Mouse (Mus musculus) liver, embryonic 13.5 days (tissue): ENCODE results near the gene Cdk9. TPM values are rescaled to one million over a fixed set of nuclear protein-coding genes. Genes with fewer than 3 reads are reported as not detected.

Source experiments
- ATAC-seq: fragments of 200-750 bp; cut with Nextera tagmentation; 2 replicates; pipeline ENCODE4 v1.8.0; 2017; ENCODE audit warnings: low read depth, mild to moderate bottlenecking, moderate number of reproducible peaks, moderate library complexity
- DNase-seq: peaks from one replicate; pipeline ENCODE4 v3.0.0; 2022
- H3K27ac ChIP-seq: fragments of 300-500 bp; sonication (generic); 2 replicates; pipeline ENCODE4 v1.5.1; 2015; ENCODE audit warnings: moderate library complexity, mild to moderate bottlenecking, inconsistent platforms
- H3K27me3 ChIP-seq: fragments of 300-500 bp; sonication (generic); 2 replicates; pipeline ENCODE4 v1.6.1; 2015; ENCODE audit warnings: mild to moderate bottlenecking, inconsistent platforms
- H3K36me3 ChIP-seq: fragments of 300-500 bp; sonication (generic); 2 replicates; pipeline ENCODE4 v1.6.1; 2015; ENCODE audit warnings: mild to moderate bottlenecking, inconsistent platforms
- H3K4me1 ChIP-seq: fragments of 300-500 bp; sonication (generic); replicated peaks from 2 replicates; pipeline ENCODE4 v1.6.1; 2015; ENCODE audit warnings: inconsistent platforms
- H3K4me2 ChIP-seq: fragments of 300-500 bp; sonication (generic); 2 replicates; pipeline ENCODE4 v1.6.1; 2015; ENCODE audit warnings: inconsistent platforms, mild to moderate bottlenecking, moderate library complexity
- H3K4me3 ChIP-seq: fragments of 300-500 bp; sonication (generic); replicated peaks from 2 replicates; pipeline ENCODE4 v1.5.1; 2015; ENCODE audit warnings: mild to moderate bottlenecking, inconsistent platforms
- H3K9ac ChIP-seq: fragments of 300-500 bp; sonication (generic); 2 replicates; pipeline ENCODE4 v1.6.1; 2015; ENCODE audit warnings: mild to moderate bottlenecking, inconsistent platforms
- H3K9me3 ChIP-seq: fragments of 300-500 bp; sonication (generic); replicated peaks from 2 replicates; pipeline ENCODE4 v1.6.1; 2016; ENCODE audit warnings: inconsistent platforms
- WGBS: fragments of 180-500 bp; shearing (Covaris S2); methylation state at CpG from one replicate; pipeline ENCODE4 v1.1.7; 2015; ENCODE audit not compliant: insufficient replicate concordance; 5-methylcytosine and 5-hydroxymethylcytosine counted together
- polyA plus RNA-seq: library from polyadenylated mRNA; unstranded; fragments of >200 nt; fragmentation: Nextera tagmentation; extraction: Ambion mirVana; gene quantifications from 2 replicates; pipeline ENCODE4 v1.2.1, GENCODE M21; 2015

Gene Cdk9
- polyA plus RNA-seq, 1 experiment from 2014 or later = 60.4 TPM

DNA sequence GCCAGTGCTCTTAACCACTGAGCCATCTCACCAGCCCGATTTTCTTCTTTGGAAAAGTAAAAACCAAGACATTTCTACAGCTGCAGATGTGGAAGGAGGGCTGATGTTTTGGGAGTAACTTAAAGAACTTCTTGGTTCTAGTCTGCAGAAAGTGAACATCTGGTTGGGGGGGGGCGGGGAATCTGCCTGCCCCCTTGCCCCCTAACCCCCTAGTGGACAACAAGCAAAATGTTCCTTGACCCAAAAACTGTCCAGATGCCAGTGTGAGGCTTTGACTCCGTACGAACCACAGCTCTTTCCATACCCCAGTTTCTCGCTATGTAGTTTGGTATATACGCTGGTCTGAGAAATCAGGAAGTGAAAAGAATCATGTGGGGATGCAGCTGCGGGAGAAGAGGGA, 37.3 kb upstream of the Cdk9 start:
- no peaks in the 10 kb centered on the region for H3K27me3 ChIP-seq
- WGBS = 71% methylated on average over 7 of the region's 7 CpGs
- DNase-seq (no peak), ATAC-seq (no peak)
- H3K9me3 ChIP-seq = no peaks in the 10 kb centered on the region
- no peak overlapping the region for H3K4me2 ChIP-seq
- 0 out of 2 replicates have a peak, but pooled peaks cover 11% of the 10 kb centered on the region for H3K36me3 ChIP-seq
- H3K4me1 ChIP-seq = 0 out of 2 replicates have a peak, but pooled peaks cover 4% of the 10 kb centered on the region
- H3K27ac ChIP-seq = no peak overlapping the region
- H3K4me3 ChIP-seq = no peak overlapping the region
- H3K9ac ChIP-seq = no peak overlapping the region

DNA sequence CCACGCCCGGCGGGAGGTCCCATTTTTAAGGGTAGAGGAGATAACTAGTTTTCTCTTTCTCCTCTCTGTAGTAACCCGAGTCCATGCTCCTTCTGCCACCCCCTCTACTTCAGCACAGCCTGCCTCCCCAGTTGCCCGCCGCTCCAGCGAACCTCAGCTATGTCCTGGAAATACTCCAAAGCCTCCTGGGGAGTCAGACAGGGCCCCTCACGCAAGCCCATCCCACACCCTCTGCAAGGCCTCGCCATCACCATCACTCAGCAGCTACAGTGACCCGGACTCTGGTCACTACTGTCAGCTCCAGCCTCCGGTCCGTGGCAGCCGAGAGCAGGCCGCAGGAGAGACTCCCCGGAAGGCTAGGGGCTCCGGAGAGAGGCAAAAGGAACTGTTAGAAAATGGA, 36.2 kb upstream of the Cdk9 start:
- WGBS = 83% methylated on average over 16 of the region's 16 CpGs

DNA sequence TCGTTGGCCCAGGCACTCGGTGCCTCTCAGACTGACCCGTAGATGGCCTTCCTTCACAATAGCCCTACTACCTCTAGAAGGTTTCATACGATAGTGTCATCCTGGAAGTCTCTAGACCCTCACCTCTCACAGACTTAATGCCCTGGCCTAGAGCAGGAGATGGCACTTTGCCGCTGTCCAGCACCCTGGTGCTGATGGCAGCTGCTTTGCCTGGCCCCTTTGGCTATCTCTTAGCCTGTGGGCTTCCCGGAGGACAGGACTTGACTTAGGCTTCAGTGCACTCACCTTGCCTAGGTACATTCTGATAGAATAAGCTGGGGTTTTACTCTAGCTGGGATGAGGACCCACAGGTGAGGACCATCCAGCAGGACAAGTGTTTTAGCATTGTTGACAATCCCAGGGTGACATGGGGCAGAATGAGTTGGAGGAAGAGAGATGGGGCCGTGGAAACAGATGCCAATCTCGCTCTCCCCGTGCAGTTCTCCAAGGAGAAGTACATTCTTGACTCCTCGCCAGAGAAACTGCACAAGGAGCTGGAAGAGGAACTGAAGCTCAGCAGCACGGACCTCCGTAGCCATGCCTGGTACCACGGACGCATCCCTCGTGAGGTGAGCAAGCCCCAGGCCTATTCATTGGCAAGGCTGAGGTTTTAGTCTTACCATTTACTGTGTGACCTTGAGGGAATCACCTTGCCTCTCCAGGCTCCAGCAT, 31.6 kb upstream of the Cdk9 start:
- DNase-seq (no peak), ATAC-seq (no peak)
- H3K4me2 ChIP-seq = no peak overlapping the region
- H3K9ac ChIP-seq = no peak overlapping the region
- peaks cover 28% of the 10 kb centered on the region for H3K27me3 ChIP-seq
- no peak overlapping the region for H3K4me3 ChIP-seq
- 65% methylated on average over 15 of the region's 15 CpGs for WGBS
- 0 out of 2 replicates have a peak, but pooled peaks cover 3% of the 10 kb centered on the region for H3K36me3 ChIP-seq
- H3K27ac ChIP-seq = no peak overlapping the region
- H3K4me1 ChIP-seq = peaks cover 10% of the 10 kb centered on the region
- no peaks in the 10 kb centered on the region for H3K9me3 ChIP-seq

More for the DNA sequence above, 36.2 kb upstream of the Cdk9 start:
- no peak for ATAC-seq
- Histone ChIP-seq H3K4me1 (0 out of 2 replicates have a peak, but pooled peaks cover 4% of the 10 kb centered on the region), H3K36me3 (0 out of 2 replicates have a peak, but pooled peaks cover 11% of the 10 kb centered on the region), H3K4me3 (no peak overlapping the region), H3K27me3 (no peaks in the 10 kb centered on the region), H3K9ac (no peak overlapping the region), H3K4me2 (no peak overlapping the region), H3K9me3 (no peaks in the 10 kb centered on the region), H3K27ac (no peak overlapping the region)
- DNase-seq = no peak

DNA sequence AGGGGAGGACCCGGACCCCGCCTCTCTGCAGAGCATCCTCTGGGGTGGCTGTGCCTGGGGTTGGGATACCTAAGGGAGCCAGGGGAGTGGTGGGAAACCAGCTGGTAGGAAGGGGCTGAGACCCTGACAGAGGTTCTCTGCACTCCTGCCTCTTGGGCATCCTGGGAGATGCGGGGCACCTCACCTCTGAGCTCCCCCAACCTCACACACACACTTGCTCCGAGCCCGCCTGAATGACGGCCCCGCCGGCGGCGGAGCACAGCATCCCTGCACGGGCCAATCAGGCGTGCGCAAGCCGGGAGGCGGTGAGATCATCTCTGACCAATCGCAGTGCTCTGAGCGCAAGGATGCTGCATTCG, 29.3 kb upstream of the Cdk9 start:
- H3K27ac ChIP-seq = no peak overlapping the region
- DNase-seq (no peak), ATAC-seq (no peak)
- peaks cover 28% of the 10 kb centered on the region for H3K27me3 ChIP-seq
- peaks cover 10% of the 10 kb centered on the region for H3K4me1 ChIP-seq
- H3K9ac ChIP-seq = no peak overlapping the region
- H3K4me2 ChIP-seq = 0 out of 2 replicates have a peak overlapping the region, but pooled peaks have one; percentile 61
- H3K9me3 ChIP-seq = no peaks in the 10 kb centered on the region
- no peaks in the 10 kb centered on the region for H3K36me3 ChIP-seq
- no peak overlapping the region for H3K4me3 ChIP-seq
- WGBS = 69% methylated on average over 18 of the region's 18 CpGs

DNA sequence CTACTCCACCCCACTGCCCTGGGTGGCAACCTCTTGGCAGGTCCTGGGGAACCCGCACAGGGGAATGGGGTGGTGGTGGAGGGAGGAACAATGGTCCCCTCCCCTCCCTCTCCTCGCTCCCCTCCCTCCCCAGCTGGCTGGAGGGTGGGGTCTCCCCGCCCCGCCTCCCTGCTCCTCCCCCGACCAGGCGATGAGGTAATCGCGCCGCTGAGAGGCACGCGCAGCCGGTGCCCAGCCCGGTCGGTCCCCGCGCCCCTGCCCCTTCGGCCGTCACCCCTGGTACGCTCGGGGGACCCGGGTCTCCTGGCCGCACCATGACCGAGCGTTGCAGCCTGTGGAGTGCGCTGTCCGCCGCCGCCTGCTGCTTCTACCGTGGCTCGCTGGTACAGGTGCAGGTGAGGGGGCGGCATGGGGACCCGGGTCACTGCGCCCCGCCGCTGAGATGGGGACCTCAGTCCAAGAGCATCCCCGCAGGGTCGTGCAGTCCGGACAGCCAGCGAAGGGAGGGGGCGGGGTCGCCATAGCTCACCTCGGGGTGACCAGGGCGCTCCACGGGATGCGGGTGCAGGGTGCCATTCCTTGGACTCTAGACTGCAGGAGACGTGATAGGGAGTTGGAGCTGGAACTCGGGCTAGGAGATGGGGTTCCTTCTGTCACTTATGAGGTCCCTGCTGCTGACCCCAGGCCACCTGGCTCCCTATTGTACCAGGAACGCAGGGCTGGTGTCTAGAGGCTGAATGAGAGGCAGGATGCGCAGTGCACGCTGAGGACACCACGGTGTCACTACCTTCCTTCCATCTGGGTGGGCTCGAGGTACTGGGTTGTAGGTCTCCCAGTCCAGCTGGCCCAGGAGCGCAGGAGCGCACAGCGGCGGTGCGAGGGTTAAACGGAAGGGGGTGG, 28.6 kb upstream of the Cdk9 start:
- 33% methylated on average over 56 of the region's 58 CpGs for WGBS
- ATAC-seq = 0 out of 2 replicates have a peak, but pooled peaks have one; percentile 32
- Histone ChIP-seq H3K4me1 (peaks cover 13% of the 10 kb centered on the region), H3K9me3 (no peaks in the 10 kb centered on the region), H3K9ac (no peak overlapping the region), H3K27me3 (peaks cover 28% of the 10 kb centered on the region), H3K27ac (no peak overlapping the region), H3K4me2 (peak overlapping the region; percentile 61), H3K4me3 (peak overlapping the region; percentile 40), H3K36me3 (no peaks in the 10 kb centered on the region)
- no peak for DNase-seq

DNA sequence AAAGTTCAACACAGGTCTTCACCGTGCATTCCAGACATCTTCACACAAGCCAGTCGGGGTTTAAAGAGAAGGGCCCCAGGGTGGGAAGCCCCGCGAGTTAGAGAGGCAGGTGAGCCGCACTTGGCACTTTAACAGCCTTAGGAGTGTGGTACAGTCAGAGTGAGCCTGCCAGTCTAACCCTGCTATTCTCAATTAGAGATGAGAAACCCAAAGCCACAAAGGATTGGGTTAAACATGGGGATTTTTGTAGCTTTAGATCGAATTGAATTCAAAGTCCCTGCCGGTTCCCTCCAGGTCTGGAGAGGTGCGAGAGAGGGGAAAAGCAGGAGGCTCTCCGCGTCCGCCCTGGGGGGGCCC, 28.0 kb upstream of the Cdk9 start, which contains the start of gene 6330409D20Rik:
TSS of gene 6330409D20Rik (minus strand) at position 101 of the 357 bp plus-strand sequence.
- H3K9ac ChIP-seq = no peak within 1 kb of the TSS
- H3K4me3 ChIP-seq = peak within 1 kb of the TSS; percentile 40
- ATAC-seq (no peak), DNase-seq (no peak)
- H3K4me1 ChIP-seq = peaks cover 17% of the 10 kb centered on the region
- peak within 1 kb of the TSS; percentile 61 for H3K4me2 ChIP-seq
- WGBS = 28% methylated on average over 11 of the region's 11 CpGs
- H3K36me3 ChIP-seq = no peaks in the 10 kb centered on the region
- peaks cover 28% of the 10 kb centered on the region for H3K27me3 ChIP-seq
- no peaks in the 10 kb centered on the region for H3K9me3 ChIP-seq
- H3K27ac ChIP-seq = no peak within 1 kb of the TSS

DNA sequence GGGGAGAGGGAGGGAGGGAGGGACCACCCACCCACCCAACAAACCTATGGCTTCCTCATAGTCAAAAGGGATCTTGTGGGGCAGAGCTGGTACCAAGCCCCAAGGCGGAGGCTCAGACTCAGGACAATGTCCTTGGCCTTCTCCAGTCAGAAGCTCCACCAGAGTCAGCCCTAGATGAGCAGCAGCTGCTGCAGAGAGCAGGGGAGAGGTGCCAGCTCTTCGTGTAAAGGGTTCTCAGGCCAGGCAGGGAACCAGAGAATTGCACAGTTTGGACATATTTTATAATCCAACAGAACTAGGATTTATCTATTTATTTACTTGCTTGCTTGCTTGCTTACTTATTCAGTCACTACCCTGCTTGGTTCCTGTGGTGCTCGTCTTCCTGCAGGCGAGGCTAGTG, 26.4 kb upstream of the Cdk9 start:
- Histone ChIP-seq H3K9me3 (no peaks in the 10 kb centered on the region), H3K4me3 (no peak overlapping the region), H3K4me2 (no peak overlapping the region), H3K27ac (no peak overlapping the region), H3K27me3 (peaks cover 28% of the 10 kb centered on the region), H3K36me3 (no peaks in the 10 kb centered on the region), H3K4me1 (peaks cover 30% of the 10 kb centered on the region), H3K9ac (no peak overlapping the region)
- ATAC-seq (no peak), DNase-seq (no peak)
- 64% methylated on average over 4 of the region's 4 CpGs for WGBS

DNA sequence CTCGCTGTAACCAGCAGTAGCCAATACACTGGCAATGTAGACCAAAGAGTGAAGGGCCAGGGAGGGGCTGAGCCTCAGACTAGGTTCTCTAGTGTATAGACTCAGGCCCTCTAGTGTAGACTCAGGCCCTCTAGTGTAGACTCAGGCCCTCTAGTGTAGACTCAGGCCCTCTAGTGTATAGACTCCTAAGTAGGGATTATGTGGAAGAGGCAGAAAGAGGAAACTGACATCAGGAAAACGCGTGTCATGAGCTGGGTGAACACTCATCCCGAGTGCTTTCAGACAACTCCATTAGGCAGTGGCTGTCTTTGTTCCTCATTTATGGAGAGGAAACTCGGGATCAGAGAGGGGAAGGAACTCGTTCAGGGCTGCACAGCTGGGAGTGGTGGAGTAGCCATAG, 24.1 kb upstream of the Cdk9 start:
- DNase-seq (no peak), ATAC-seq (no peak)
- Histone ChIP-seq H3K36me3 (no peaks in the 10 kb centered on the region), H3K4me1 (peaks cover 35% of the 10 kb centered on the region), H3K9ac (no peak overlapping the region), H3K27ac (no peak overlapping the region), H3K4me3 (no peak overlapping the region), H3K27me3 (peaks cover 21% of the 10 kb centered on the region), H3K4me2 (no peak overlapping the region), H3K9me3 (no peaks in the 10 kb centered on the region)
- 36% methylated on average over 6 of the region's 6 CpGs for WGBS

DNA sequence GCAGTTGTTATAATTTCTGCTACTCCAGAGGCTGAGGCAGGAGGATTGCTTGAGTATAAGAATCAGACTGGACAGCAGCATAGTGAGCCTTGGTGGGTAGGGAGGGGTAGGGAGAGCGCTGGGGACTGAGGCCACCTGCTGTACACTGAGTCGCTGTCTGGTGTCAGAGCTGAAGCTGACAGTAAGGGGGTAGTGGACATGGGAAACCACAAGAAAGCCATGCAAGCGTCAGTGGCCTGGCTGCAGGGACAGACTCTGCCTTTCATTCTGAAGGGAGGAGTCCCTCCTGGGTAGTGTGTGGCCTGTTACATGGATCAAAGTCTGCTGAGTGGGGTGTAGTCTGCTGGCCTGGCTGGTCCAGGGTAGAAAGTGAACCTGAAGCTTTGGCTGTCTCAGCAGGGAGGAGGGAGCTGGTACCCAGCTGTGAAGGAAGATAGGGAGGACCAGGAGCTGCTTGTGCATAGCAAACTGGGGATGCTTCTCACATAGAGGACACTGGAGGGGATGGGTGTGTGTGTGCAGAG, 23.5 kb upstream of the Cdk9 start:
- H3K4me1 ChIP-seq = peaks cover 29% of the 10 kb centered on the region
- H3K4me3 ChIP-seq = no peak overlapping the region
- H3K4me2 ChIP-seq = no peak overlapping the region
- H3K27ac ChIP-seq = no peak overlapping the region
- no peak for DNase-seq
- H3K27me3 ChIP-seq = peaks cover 15% of the 10 kb centered on the region
- H3K36me3 ChIP-seq = no peaks in the 10 kb centered on the region
- no peak for ATAC-seq
- no peaks in the 10 kb centered on the region for H3K9me3 ChIP-seq
- no peak overlapping the region for H3K9ac ChIP-seq
- WGBS = 37% methylated on average over 3 of the region's 3 CpGs

DNA sequence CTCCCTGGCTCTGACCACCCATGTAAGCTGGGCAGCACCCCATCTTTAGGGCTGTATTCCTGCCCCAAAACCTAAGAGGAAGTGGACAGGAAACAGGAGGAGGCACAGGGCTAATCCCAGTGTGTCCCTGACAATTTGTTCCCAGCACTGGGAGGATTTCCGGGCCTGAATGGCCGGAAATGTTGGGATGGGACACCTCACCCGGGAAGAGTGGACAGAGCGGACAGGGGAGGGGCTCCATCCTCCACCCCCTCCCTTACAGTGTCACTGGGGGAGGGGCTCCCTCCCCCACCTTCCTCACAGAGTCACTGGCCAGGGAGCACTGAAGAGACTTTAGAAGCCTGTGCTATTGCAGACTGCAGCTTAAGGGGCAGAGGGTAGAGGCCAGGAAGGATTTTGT, 22.1 kb upstream of the Cdk9 start:
- H3K27ac ChIP-seq = peak overlapping the region; percentile 34; the same call in 1 of the 2 replicates
- H3K9ac ChIP-seq = no peak overlapping the region
- WGBS = 27% methylated on average over 4 of the region's 4 CpGs
- H3K4me2 ChIP-seq = no peak overlapping the region
- DNase-seq = no peak
- ATAC-seq = peak; percentile 46; the same call in 1 of the 2 replicates
- H3K27me3 ChIP-seq = 0 out of 2 replicates have a peak, but pooled peaks cover 3% of the 10 kb centered on the region
- peaks cover 26% of the 10 kb centered on the region for H3K4me1 ChIP-seq
- H3K36me3 ChIP-seq = no peaks in the 10 kb centered on the region
- H3K9me3 ChIP-seq = no peaks in the 10 kb centered on the region
- no peak overlapping the region for H3K4me3 ChIP-seq

DNA sequence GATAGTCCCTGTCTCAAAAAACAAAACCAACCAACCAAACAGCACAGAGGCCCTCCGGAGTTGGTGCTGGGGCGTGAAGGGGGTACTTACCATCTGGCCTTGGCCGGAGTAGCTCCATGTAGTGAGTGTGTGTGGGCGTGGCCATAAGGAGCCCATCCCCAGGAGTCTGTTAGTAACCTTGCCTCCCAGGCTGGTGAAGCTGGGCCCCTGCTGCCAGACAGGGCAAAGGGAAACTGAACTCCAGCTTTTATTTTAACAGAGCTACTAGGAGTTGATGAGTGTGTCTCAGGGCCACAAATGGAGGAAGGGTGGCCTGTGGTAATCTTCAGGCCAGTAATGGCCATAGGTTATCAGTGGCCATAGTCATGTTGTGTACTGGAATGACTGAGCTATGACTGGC, 21.6 kb upstream of the Cdk9 start:
- 41% methylated on average over 4 of the region's 4 CpGs for WGBS
- H3K4me3 ChIP-seq = no peak overlapping the region
- no peaks in the 10 kb centered on the region for H3K9me3 ChIP-seq
- no peak overlapping the region for H3K4me2 ChIP-seq
- DNase-seq (no peak), ATAC-seq (peak; percentile 39; the same call in 1 of the 2 replicates)
- H3K36me3 ChIP-seq = no peaks in the 10 kb centered on the region
- no peak overlapping the region for H3K9ac ChIP-seq
- H3K27me3 ChIP-seq = no peaks in the 10 kb centered on the region
- H3K27ac ChIP-seq = peak overlapping the region; percentile 34
- peaks cover 26% of the 10 kb centered on the region for H3K4me1 ChIP-seq
